Mouse (Mus musculus): ENCODE data around the gene Pdk1. TPM values are rescaled to one million over a fixed set of nuclear protein-coding genes. Genes with fewer than 3 reads are reported as not detected.
"Not testable (repeated sequence)": the region's sequence is repeated elsewhere in the genome, so short reads cannot be mapped to it uniquely, and the experiment has no call there.

Pdk1 gene
- total RNA-seq, 2 experiments from 2014 or later = 44.8 to 52.9 TPM

GRCm38 (mm10) chr2:71873474-71874322, 674 bp downstream of the Pdk1 start:
- peak in 1 of 2 experiments; percentile 26 for DNase-seq (ENCODE audit: low spot score in 2 of 2)

DNA sequence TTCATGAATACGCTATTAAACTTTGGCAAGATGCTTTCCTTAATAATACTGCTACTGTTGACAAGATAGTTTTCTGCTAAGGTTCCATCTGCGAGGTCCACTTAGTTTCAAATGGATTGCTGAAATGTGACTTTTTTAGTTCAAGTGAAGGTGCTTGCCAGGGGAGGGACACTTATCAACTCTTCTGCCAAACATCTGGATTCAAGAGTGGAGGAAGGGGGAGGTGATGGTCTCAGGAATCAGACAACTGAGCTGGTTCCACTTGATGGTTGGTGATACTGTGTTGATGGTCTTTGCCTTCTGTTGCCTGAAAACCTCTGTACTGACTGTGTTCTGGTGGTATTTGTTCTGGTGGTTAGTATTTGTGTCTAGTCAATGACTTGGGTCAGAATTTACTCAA, 1.4 kb downstream of the Pdk1 start:
- no peak for DNase-seq (ENCODE audit: low spot score in 2 of 2)

GRCm38 (mm10) chr2:71874836-71875235, 1.8 kb downstream of the Pdk1 start:
- DNase-seq (ENCODE audit: low spot score in 2 of 2) = no peak

DNA sequence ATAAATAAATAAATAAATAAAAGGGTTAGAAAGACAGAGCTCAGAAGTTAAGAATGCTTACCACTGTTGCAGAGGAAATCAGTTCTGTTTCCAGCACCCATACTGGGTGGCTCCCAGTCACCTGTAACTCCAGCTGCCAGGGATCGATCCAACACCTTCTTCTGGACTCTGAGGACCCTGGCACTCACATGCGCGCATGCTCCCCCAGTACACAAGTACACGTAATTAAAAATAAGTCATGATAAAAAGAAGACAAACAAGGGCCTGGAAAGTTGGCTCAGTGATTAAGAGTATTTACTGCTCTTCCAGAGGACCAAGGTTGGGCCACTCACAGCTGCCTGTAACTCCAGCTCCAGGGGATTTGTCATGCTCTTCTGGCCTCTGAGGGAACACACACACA, 4.8 kb downstream of the Pdk1 start:
- DNase-seq (ENCODE audit: low spot score in 2 of 2) = no peak

DNA sequence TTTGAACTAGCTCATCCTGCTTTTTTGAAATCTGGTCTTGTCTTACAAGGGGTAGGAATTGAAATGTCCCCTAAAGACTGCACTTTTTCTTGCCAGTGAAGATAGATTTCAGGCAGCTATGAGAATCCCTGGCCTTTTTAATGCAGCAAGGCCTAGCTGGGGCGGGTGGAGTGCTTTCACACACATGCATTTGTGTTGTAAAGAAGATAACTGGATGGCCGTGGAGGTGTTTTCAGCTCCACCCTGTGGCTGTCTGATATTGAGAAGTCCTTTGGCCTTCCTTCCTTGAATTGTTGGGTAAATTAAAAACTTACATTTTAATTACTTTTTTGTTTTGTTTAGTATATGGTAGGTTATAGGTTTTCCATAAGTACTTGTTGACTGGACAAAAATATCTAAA, 5.4 kb downstream of the Pdk1 start:
- no peak for DNase-seq (ENCODE audit: low spot score in 2 of 2)

DNA sequence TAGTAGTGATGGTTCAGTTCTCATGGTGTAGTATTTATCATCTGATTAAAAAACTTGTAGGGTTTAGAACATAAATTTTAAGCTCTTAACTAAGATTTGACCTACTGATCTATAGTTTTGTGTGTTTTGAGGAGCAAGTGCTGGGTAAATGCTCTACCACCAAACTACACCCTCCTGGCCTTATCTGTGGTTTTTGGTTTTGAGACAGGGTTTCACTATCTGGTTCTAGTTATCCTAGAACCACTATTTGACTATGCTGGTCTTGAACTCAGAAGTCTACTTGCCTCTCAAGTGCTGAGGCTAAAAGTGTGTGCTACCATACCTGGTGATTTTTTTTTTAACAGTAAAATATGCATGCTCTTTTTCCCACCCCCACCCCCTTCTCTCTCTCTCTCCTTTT, 5.9 kb downstream of the Pdk1 start:
- no peak for DNase-seq (ENCODE audit: low spot score in 2 of 2)

GRCm38 (mm10) chr2:71882914-71883651, 10.1 kb downstream of the Pdk1 start:
- DNase-seq (ENCODE audit: low spot score in 2 of 2) = no peak

- no peak for DNase-seq (ENCODE audit: low spot score in 2 of 2)
Measured at GRCm38 (mm10) chr2:71887269-71887668, 14.2 kb downstream of the Pdk1 start.

DNA sequence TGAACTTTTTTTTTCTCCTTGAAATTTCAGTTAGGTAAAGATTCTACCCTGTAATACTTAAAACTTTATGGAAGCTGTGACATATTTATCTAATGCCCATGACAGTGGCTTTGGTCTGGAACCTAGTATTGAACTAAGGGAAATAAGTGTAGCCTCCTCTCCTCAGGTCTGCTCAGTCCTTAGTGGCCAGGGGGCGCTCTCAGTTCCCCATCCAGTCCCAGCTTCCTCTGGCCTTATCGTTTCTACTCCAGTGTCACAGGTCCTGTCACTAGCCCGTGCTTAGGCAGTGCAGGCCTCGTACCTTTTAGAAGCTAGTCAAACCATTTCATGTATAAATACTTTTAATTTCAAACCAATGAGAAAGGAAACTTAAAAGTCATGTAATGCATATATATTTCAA, 15.4 kb downstream of the Pdk1 start:
- no peak for DNase-seq (ENCODE audit: low spot score in 2 of 2)

DNA sequence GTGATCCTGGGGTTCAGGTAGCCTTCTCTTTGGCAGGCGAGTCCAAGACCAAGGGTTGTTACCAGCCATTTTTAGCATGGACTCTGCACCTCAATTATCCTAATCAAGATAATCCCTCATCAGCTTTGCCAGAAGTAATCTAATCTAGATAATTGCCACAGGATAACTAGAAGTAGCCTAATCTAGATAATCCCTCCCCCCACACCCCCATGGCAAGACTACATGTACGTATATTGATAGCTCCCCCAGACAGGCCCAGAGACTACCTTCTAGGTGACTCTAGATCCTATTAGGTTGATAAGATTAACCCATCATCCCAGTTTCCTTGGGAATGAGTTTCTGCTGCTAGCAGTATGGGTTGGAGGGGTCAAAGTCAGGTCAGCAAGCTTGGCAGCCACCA, 18.5 kb downstream of the Pdk1 start:
- no peak for DNase-seq (ENCODE audit: low spot score in 2 of 2)

GRCm38 (mm10) chr2:71892741-71893349, 19.8 kb downstream of the Pdk1 start:
- no peak for DNase-seq (ENCODE audit: low spot score in 2 of 2)

GRCm38 (mm10) chr2:71895596-71896286, 22.7 kb downstream of the Pdk1 start:
- no peak for DNase-seq (ENCODE audit: low spot score in 2 of 2)

- no peak for DNase-seq (ENCODE audit: low spot score in 2 of 2)
Measured at GRCm38 (mm10) chr2:71897420-71897819, 24.4 kb downstream of the Pdk1 start.

DNA sequence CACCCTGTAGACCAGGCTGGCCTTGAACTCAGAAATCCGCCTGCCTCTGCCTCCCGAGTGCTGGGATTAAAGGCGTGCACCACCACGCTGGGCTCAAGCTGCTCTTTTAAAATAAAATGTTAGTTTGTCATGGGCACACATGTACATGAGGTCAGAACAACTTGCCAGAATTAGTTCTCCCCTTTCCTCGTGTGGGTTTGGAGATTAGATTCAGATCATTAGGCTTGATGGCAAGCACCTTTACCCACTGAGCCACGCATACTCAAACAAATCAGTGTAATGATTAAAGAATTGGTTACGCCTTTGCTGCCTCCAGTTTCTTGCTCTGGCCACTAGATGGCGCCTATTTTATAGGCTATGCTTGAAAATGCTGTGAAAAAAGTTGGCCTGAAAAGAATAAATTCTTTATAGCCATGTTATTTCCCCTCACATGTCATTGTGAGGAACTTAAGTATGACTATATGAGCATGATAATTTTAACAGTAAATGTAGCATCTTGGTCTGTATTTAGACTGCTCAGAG, 25.4 kb downstream of the Pdk1 start:
- DNase-seq (ENCODE audit: low spot score in 2 of 2) = peak; percentile 44 to 55

DNA sequence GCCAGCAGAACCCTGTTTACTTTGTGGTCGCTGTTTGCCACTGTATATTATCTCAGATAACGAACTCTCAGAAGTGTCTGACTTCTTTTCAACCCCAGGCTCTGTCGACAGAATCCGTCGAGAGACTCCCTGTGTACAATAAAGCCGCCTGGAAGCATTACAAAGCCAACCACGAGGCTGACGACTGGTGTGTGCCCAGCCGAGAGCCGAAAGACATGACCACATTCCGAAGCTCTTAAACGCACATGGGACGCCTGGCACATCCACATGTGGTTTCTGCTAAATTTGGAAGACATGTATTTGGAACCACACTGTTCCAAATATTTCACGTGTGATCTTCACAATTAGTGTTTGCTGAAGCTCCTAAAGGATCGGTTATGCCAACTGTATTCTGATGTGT, 26.9 kb downstream of the Pdk1 start:
- DNase-seq (ENCODE audit: low spot score in 2 of 2) = no peak

DNA sequence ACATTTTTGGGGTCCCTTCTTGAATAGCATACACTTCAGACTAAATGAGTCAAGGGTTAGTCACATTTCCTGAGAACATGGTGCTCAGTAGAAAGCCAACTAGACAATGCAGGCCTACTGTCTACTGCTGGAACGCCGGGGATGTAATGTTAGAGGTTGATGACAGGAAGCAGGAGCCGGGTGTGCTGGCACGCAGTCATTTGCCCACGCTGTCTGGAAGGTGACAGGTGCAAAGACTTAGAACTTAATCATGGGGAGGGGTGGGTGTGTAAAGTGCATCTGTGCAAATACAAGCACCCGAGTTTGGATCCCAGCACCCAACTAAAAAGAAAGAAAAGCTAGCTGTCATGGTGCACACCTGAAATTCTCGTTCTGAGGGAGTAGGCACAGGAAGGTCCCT, 32.1 kb downstream of the Pdk1 start:
- no peak for DNase-seq (ENCODE audit: low spot score in 2 of 2)

DNA sequence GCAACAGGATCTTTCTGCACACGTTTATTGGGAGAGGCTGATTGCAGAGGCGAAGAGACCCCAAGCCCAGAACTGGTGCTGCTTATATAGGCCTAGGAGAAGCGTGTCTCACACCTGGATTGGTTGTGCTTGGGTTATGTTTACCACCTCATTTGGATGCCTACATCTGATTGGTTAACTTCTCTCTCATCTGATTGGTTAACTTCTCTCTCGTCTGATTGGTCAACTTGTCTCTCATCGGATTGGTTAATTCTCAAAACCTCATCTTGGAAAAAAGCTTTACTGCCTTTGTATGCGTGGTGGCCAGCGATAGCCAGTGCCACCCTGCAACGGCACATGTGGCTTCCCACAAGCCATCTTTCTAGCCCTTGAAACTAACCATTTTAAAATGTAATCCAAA, 33.3 kb downstream of the Pdk1 start:
- not testable (repeated sequence) for DNase-seq (ENCODE audit: low spot score in 2 of 2)

DNA sequence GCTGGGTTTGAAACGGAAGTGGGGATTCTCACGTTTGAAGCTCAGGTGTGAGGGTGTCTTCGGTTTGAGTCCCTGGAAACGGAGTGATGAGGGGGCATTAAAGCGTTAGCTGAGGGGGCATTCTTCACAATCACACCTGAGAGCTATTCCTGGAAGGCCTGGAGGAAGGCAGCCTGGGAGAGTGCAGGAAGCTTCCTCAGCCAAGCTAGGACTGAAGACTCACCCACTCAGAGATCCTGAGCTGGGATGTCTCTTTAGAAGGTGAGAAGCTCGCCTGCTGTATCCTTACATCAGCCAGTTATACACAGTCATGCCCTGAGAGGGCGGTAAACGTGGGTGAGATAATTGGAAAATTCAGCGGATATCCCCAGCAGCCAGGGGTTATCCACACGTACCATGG, 40.9 kb downstream of the Pdk1 start:
- no peak for DNase-seq (ENCODE audit: low spot score in 2 of 2)

GRCm38 (mm10) chr2:71919227-71919647, 46.2 kb downstream of the Pdk1 start:
- DNase-seq (ENCODE audit: low spot score in 2 of 2) = no peak

DNA sequence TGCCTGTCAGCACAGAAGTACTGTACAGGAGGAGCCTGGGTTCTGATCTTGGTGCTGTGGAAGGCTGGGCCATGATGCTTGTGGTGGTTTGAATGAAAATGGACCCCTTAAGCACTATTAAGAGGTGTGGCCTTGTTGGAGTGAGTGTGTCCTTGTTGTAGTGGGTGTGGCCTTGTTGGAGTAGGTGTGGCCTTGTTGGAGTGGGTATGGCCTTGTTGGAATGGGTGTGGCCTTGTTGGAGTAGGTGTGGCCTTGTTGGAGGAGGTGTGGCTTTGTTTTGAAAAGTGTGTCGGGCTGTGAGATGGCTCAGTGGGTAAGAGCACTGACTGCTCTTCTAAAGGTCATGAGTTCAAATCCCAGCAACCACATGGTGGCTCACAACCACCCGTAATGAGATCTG, 51.9 kb downstream of the Pdk1 start:
- not testable (repeated sequence) for DNase-seq (ENCODE audit: low spot score in 2 of 2)

DNA sequence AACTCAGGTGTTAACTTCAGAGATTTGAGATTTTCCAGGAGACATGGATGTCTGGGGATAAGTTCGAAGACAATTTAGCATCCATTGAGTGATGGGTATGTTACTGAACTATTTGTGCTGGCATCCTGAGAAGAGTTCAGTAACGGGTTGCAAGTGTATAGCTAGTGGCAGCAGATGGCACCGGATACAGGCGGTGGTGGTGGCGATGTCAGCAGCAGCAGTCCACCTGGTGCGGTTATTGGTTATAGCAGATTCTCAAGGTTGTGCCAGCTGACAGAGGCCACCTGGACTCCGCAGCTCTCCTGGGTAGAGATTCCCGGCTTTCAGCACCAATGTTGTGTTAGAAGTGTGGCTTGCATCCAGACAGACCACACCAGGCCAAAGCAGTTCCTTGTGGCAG, 61.0 kb downstream of the Pdk1 start:
- no peak for DNase-seq (ENCODE audit: low spot score in 2 of 2)

Measured in left cerebral cortex, adult 18-20 months (tissue).